14 mouse cellular contexts compared by ENCODE assay signal in the genomic region with DNA sequence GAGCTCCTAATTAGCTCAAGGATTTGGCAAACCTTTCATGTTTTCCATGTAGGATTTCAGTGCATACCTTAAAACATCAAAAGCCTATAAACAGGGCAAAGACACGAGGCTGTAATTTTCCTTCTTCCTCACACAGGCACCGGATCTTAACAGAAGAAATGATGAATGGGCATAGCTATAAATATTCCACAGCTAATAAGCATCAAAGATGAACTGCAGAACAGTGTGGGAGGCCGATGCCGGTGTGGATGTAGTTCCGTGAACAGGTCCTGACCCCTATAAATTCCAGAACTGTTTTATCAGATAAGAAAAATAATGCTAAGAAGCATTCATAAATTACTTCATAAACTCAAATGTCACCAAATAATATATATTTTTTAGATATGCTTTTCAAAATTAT.
"Had no signal": no experiment of that assay in that cellular context is flagged by ENCODE, and none has a peak within 500 bp of the region (broad histone marks: within the 10 kb centered on the region; RNA-seq: fewer than 3 reads in every experiment).

No protein-coding gene starts in this region.

- ATAC-seq: intestine, postnatal 0 days; lung, postnatal 0 days had no signal

- H3K27me3 ChIP-seq: limb, embryonic 13.5 days; liver, embryonic 15.5 days; midbrain, embryonic 12.5 days; stomach, embryonic 15.5 days had no signal

- H3K4me2 ChIP-seq: limb, embryonic 13.5 days; liver, embryonic 11.5 days; liver, embryonic 15.5 days; midbrain, embryonic 12.5 days; stomach, embryonic 15.5 days had no signal

- DNase-seq: kidney, adult 8-10 months; kidney, postnatal 14 days; lung, adult 2 months; lung, postnatal 36 days; right cerebral cortex, postnatal 14 days; thymus, adult 2 months; thymus, postnatal 25 days had no signal

- H3K4me3 ChIP-seq: limb, embryonic 13.5 days; liver, embryonic 15.5 days; midbrain, embryonic 12.5 days; stomach, embryonic 15.5 days had no signal

- H3K9ac ChIP-seq: limb, embryonic 13.5 days; liver, embryonic 15.5 days; midbrain, embryonic 12.5 days; stomach, embryonic 15.5 days had no signal

- H3K4me1 ChIP-seq: liver, embryonic 15.5 days; stomach, embryonic 15.5 days had no signal

- H3K9me3 ChIP-seq: limb, embryonic 13.5 days; liver, embryonic 15.5 days; midbrain, embryonic 12.5 days; stomach, embryonic 15.5 days had no signal

- H3K36me3 ChIP-seq: limb, embryonic 13.5 days; liver, embryonic 15.5 days; midbrain, embryonic 12.5 days; stomach, embryonic 15.5 days had no signal

- H3K27ac ChIP-seq: limb, embryonic 13.5 days; liver, embryonic 15.5 days; midbrain, embryonic 12.5 days; stomach, embryonic 15.5 days had no signal
